Mouse (Mus musculus) thymus, adult 18-20 months (tissue): Measurements from ENCODE around the gene Scmh1.

Source experiments
- DNase-seq, 2 experiments: peaks; one replicate each; pipeline ENCODE4 v3.0.0; 2022; ENCODE audit warnings: mixed read lengths in 2 of 2

Gene Scmh1

GRCm38 (mm10) chr4:120406639-120407273 lies 1.7 kb downstream of the Scmh1 start:
- no peak for DNase-seq

- DNase-seq, result no peak
These were observed 13.0 kb downstream of the Scmh1 start for GRCm38 (mm10) chr4:120418053-120418452.

- DNase-seq, result no peak
These were observed 15.1 kb downstream of the Scmh1 start for GRCm38 (mm10) chr4:120420193-120420592.

DNA sequence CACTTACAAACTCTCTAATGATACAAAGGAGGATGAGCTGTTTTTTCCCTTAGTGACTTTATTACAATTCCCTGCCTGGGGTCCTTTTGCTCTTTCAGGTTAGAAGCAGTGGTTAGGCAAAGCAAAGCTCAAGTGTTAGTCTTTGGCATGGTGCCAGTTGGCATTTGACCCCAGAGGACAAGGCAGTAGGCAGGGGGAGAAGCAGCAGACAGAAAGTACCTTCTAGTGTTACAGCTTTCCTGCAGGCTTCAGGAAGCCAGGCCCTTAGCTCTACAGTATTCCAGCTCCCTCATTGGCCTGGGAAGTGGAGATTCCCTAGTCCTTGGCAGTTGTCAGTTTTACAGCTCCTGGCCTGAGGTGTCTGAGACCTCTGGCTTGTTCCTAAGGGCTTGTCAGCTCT lies 15.6 kb downstream of the Scmh1 start:
- no peak for DNase-seq

GRCm38 (mm10) chr4:120430601-120431000 lies 25.5 kb downstream of the Scmh1 start:
- DNase-seq, result no peak

- no peak for DNase-seq
These were observed 27.7 kb downstream of the Scmh1 start for GRCm38 (mm10) chr4:120432599-120433373.

DNA sequence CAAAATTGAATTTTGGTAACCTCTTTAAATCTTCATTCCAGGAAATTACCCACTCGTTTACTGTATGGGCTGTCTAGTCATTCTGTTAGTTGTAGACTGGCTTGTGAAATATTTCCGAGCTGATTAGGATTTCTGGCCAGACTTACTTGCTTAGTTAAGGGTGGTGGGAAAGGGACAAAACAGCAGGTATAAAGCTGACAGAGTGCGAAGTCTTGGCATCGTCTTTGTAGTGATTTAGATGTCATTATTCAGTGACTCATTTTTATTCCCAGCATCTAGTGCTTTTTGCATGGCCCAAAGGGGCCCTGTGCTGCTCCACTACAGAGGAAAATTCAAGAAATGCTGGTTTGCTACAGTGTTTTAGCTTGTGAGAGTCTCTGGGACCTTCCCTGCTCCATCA lies 56.7 kb downstream of the Scmh1 start:
- no peak for DNase-seq

DNA sequence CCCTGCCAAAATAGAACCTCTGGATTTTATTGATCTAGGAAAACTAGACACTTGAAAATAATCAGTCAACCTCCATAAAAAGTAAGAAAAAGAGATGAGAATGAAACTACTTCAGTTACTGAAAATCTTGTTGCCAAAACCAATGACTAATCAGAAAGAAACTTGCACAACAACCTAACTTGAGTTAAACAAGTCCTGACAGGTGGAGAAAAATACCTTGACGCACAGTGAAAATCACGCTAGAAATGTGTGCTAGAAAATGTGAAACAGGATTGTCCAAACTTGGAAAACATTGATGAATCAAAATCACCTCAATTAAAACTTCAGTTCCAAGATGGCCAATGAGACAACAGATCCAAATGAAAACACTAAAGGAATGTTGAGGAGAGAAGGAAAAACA lies 67.9 kb downstream of the Scmh1 start:
- no peak for DNase-seq

DNA sequence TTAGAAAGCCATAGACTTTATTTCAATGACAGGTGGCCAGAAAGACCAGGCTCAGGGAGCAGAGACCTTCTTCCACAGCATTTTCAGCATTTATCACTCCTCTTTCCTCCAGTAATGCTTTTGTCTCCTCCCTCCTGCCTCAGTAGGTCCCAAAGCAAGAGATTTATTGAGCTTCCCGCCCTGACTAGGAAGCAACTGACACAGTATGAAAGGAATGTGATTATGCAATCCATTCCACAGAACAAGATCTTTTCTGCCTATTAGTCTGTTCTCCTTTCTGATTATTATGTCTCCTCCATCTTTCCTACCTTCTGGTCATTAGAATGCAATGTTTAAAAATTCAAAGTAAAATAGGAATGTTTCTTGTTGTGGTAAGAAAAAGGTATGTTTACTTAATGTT lies 82.6 kb downstream of the Scmh1 start:
- no peak for DNase-seq

GRCm38 (mm10) chr4:120506955-120507354 lies 101.9 kb downstream of the Scmh1 start:
- DNase-seq, result no peak

DNA sequence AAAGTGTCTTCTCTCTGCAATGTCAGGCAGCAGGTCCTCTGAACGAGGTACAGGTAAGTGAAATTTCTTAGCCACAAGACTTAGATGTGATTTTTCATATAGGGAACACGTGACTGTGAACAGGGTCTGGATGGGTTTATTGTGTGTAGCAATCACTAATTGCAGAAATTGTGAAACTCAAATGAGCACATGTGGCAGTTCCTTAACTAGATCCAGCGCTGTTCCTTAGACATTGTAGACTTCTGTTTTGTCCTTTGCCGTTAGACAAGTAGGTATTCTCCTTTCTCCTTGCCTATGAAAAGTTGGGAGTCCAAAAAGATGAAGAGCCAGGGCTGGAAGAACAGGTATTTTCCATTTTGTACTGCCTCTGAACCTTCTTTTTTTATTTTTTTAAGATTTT lies 106.1 kb downstream of the Scmh1 start:
- DNase-seq, result no peak

DNA sequence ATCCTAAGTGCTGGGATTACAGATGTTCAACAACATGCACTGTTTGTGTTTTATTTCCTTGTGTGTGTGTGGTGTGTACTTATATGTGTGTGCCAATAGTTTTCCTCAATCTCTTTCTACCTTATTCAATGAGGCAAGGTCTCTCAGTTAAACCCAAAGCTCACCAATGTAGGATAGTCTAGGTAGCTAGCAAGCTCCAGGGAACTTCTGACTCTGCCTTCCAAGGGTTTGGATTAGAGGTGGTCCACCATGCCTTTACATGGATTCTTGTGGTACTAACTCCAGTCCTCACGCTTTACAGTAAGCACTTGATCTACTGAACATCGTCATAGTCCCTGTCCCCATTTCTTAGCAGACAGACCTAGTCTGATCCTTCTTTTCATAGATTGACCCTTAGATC lies 109.3 kb downstream of the Scmh1 start:
- no peak for DNase-seq

DNA sequence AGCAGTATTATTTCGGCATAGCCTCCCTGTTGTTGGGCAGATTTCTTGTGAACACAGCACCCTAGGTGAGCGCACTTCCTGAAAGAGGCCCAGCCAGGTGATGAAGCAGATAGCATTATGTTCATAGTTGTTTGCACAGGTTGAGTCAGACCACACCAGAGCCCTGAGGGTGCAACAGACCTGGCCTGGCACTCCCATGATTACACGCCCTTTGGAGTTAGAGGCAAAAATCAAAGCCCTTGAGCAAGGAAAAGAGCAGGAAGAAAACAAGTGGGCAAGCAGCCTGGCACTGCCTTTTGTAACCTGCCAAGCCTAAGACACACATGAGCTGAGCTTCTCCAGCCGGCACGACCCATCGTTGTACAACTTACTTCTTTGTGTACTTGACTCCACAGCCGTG lies 111.4 kb downstream of the Scmh1 start:
- no peak for DNase-seq

DNA sequence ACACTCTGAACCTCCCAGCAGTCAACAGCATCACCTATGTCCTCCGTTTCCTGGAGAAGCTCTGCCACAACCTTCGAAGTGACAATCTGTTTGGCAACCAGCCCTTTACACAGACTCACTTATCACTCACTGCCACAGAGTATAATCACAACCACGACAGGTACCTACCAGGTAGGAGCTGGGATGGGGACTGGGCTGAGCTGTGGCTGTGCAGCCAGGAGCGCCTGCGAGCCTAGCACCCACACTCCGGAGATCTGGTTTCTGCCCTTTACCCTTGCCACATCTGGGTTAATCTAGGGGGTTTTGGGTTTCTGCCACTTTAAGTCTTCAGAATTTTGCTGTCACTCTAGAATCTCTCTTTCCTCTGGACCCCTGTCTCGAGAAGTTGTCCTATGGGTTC lies 111.8 kb downstream of the Scmh1 start:
- no peak for DNase-seq

DNA sequence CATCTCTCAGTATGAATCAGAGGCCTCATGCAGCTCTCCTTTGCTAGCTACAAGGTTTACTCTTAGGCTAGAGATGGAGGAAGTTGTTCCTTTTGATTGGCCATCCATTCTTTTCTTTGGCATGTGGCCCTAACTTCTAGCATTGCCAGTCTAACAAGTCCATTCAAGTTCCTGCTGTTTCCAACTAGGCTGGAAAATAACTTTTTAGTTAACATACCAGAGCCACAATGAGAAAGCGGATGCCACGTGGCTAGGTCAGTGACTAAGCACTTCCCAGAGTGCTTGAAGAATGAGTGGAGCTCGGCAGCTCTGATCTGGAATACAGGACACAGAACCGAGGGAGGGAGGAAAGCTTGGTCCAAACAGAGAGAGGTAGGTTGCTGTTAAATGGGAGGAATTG lies 112.3 kb downstream of the Scmh1 start:
- DNase-seq, result no peak

DNA sequence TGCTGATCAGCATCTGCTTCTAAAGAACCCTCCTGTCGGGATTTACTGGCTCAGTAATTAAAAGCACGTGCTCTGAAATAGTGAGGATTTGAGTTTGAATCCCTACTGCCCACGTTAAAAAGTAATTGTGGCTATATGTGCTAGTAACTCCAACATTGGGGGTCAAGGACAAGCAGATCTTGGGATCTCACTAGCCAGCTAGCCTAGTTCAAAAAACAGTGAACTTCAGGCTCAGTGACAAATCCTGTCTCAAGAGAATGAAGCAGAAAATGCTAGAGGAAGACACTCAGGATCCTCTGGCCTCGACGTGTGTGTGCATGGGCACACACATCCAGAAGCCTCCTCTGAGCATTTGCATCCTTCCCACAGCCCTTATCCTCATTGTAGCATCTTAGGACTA lies 116.7 kb downstream of the Scmh1 start:
- no peak for DNase-seq

- no peak for DNase-seq
These were observed 117.3 kb downstream of the Scmh1 start for GRCm38 (mm10) chr4:120522351-120522750.

DNA sequence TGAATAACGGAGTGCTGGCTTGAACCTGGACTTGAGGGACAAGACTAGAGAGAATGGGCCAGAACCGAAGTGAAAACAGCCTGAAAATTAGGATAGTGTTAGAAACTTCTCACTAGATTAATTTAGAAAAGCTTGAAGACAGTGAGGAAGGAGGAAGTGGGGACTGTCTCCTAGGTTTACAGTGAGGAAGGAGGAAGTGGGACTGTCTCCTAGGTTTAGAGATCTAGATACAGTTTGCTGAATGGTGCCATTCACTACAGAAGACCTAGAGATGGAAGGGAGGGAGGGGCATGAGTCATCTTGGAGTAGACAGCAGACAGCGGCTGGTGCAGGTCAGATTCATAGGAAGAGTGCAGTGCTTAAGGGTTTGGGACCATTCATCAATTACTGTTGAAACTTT lies 118.0 kb downstream of the Scmh1 start:
- no peak for DNase-seq

- no peak for DNase-seq
These were observed 123.1 kb downstream of the Scmh1 start for GRCm38 (mm10) chr4:120528171-120528570.

DNA sequence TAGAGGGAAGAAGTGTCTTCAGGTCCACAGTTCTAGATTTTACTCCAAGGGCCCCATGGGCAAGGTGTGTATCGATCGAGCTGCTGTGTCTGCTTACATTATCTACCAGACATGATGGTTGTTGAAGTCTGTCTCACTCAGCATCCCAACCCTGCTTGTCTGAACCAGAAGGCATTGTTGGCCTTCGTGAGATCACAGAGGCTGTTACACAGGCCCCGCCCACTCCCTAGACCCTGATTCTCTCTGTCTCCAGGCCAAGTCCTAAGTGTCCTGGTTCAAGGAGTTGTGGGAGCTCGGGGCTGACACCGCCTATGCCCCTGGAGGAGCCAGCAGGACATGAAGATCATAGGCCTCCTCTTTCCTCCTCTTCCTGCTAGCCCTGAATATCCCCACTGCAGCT lies 126.9 kb downstream of the Scmh1 start, which contains the start of gene Slfnl1:
Gene Slfnl1, plus strand, starts transcription at position 246 of the 400 bp plus-strand sequence.
- no peak for DNase-seq

GRCm38 (mm10) chr4:120538664-120539063 lies 133.6 kb downstream of the Scmh1 start:
- no peak for DNase-seq

DNA sequence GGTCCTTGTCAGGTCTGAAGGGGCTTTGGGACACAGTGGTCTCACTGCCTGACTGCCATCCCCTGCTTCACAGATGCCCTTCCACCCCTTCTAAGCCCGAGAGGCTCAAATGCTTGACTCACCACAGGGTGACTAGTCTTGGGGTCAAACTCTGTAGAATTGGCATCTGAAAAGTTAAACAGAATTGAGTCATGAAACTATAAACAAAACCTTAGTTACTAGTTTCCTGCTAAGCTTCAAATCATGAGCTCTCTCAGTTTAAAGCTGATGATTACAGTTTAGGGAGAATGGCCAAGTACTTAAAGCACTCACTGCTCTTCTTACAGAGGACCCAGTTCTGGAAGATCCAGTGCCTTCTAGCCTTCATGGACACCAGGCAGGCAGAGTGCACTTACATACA lies 139.8 kb downstream of the Scmh1 start:
- no peak for DNase-seq

GRCm38 (mm10) chr4:120556592-120556991 lies 151.5 kb downstream of the Scmh1 start:
- DNase-seq, result no peak

- no peak for DNase-seq
These were observed 160.6 kb downstream of the Scmh1 start for GRCm38 (mm10) chr4:120565726-120566125.

- no peak for DNase-seq
These were observed 162.9 kb downstream of the Scmh1 start for GRCm38 (mm10) chr4:120568005-120568404.
